Mouse (Mus musculus): ENCODE measurements around the gene Olfr193.
"Not testable (repeated sequence)": the region's sequence is repeated elsewhere in the genome, so short reads cannot be mapped to it uniquely, and the experiment has no call there.

Gene Olfr193

DNA sequence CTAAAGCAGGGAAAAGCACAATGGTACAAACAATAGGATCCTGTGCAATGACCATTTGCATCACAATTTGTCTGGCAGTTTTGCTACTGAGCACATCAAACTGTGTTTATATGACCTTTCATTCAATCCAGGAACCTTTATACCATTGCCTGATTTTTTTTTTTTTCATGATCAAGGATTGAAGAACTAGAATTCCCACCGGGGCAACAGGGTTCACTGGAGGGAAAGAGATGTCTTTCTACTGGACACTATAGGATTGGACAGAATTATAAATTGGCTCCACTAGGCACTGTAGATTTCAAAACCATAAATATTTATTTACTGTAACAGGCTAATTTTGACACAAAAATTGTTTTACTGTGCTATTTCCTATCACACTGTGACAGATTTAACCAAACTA is at the start of gene Olfr193:
Gene Olfr193 (minus strand): TSS at position 101 of the 400 bp plus-strand sequence.
- no peak for DNase-seq (ENCODE audit: low spot score)

DNA sequence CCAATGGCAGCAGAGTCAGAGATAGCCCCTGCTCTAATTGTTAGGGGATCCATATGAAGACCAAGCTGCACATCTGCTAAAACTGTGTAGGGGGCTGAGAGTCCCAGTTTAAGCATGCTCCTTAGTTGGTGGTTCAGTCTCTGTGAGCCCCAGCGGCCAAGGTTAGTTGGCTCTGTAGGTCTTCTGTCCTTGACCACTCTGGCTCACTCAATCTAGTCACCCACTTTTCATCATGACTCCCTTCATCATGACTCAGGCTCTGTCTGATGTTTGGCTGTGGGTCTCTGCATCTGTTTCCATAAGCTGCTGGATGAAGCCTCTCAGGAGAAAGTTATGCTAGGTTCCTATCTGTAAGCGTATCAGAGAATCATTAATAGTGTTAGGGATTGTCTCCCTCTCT is 40.3 kb upstream of the Olfr193 start:
- DNase-seq (ENCODE audit: low spot score), result no peak

DNA sequence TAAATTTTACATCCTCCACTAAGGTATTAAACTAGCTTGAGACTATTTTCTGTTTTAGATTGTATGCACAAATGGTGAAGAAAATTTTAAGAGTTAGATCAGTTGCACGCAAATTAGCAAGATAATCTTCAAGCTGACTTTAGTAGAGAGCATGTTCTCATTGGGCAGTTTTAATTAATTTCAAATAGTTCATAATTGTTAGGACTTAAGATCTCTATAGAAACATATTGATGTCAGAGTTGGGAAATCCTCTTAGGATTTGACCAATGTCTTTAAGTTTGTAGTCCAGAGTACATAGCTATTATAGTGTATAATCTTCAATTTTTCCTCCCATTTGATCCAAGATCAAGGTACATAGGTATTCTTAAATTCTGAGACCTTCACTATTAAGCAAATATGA is 35.1 kb upstream of the Olfr193 start, which contains the start of gene Olfr195:
Gene Olfr195 (plus strand): TSS at position 301 of the 400 bp plus-strand sequence.
- no peak for DNase-seq (ENCODE audit: low spot score)

DNA sequence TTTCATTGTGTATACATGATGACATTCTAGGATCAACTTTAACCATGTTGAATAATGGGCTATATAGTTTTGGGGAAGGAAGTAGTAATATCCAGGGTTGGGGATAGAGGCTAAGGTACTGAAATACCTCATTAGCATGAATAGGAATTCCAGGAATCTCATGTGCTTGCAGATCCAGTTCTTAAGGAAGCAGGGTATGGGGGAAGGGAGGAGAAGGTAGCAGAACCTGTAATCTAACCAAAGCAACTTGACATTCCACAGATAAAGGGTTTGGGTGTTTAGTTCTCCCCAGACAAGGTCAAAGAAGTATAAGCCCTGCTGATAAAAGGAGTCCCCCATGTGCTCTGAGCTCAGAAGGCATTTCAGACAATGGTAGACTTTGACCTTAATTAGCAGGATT is 29.4 kb upstream of the Olfr193 start:
- no peak for DNase-seq (ENCODE audit: low spot score)

DNA sequence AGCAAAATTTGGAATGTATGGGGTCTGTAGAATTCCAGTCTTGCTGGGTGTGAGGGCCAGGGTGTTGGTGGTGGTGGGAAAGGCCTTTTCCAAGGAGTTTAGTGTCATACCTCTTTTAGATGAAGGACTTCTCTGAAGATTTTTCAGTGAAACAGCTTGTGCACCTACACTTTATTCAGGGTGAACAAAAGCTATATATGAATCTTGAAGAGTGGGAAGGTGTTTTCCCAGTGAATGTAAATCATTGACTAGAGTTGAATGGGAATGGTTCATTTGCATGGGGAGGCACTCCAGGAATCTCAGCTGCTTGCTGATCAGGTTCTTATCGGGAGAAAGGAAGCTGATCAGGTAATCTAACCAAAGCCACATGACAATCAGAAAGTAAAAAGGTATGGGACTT is 19.1 kb upstream of the Olfr193 start:
- DNase-seq (ENCODE audit: low spot score), result no peak

DNA sequence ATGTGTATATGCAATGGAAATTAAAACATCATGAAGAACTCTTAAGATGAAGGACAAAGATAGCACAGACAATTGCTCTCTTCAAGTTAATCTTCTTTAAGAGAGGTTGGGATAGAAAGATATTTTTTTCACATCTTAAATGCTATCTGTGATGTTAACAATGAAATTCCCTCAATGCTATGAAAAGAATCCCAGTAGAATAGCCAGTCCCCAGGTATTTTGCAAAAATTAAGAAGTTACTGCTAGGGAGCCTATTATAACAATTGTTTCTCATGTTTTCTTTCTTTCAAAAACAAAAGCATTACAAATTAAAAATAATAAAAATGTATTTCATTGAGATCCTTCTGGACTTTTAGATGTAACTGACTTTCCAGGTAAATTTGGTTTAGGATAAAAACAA is 9.3 kb upstream of the Olfr193 start, which contains the start of gene Olfr194:
Gene Olfr194 (minus strand): TSS at position 101 of the 400 bp plus-strand sequence.
- no peak for DNase-seq (ENCODE audit: low spot score)

DNA sequence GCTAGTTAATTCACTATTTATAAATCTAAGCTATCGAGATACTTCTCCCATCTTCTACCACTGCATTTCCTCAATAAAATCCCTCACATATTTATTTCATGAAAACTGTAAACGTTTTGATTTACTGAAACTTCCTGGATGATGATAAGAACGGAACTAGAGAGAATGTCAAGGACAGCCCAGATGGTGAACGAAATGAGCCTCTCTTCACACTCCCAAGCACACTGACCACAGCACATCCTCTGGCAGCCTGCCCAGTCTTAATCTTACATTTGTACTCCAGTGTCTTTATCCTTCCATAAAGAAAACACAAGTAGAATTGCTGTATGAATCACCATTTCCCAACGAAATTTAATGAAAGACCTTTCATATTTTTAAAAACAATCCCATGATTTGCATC is 3.2 kb downstream of the Olfr193 start:
- not testable (repeated sequence) for DNase-seq (ENCODE audit: low spot score)

DNA sequence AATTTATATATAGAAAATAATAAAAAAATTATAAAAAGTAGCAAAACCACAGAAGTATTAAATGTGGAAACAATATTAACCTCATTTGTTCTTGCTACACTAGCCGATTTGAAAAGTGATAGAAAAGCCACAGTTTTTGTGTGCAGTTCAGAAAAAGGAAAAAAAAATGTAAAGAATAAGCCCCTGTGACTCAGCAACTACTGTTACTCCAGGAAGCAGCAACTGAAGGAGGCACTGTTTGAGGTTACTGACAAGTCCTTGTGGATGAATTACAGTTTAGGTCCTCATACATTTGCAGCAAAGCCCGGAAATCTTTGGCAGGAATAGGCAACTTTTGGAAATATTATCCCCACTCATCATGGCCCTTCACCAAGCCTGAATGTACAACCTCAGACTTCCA is 6.4 kb downstream of the Olfr193 start:
- no peak for DNase-seq (ENCODE audit: low spot score)

DNA sequence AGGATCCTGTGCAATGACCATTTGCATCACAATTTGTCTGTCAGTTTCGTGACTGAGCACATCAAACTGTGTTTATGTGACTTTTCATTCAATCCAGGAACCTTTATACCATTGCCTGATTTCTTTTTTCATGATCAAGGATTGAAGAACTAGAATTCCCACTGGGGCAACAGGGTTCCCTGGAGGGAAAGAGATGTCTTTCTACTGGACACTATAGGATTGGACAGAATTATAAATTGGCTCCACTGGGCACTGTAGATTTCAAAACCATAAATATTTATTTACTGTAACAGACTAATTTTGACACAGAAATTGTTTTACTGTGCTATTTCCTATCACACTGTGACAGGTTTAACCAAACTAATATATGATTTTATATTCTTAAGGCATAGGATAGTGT is 22.0 kb downstream of the Olfr193 start, which contains the start of gene Olfr191:
Gene Olfr191 (minus strand): TSS at position 101 of the 400 bp plus-strand sequence.
- not testable (repeated sequence) for DNase-seq (ENCODE audit: low spot score)

DNA sequence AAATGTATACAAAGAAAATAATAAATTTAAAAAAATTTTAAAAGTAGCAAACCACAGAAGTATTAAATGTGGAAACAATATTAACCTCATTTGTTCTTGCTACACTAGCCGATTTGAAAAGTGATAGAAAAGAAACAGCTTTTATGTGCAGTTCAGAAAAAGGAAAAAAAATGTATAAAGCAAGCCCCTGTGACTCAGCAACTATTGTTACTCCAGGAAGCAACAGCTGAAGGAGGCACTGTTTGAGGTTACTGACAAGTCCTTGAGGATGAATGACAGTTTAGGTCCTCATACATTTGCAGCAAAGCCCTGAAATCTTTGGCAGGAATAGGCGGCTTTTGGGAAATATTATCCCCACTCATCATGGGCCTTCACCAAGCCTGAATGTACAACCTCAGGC is 30.6 kb downstream of the Olfr193 start:
- not testable (repeated sequence) for DNase-seq (ENCODE audit: low spot score)

DNA sequence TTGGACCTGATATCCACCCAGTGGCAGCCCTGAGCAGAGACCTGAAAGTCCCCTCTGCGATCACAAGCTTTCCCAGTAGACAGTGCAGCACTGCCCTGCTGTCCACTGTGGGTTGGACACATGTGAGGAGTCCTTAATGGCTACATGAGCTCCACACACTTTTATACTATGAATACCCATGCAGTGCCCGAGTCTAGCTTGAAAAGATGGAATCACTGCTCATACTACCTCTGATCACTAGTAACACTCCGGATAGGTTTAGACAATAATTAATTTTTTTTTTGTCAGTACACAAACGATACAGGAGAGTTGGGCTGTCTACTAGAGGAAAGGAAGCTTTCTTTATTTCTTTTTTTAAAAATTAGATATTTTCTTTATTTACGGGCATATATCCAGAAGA is 33.8 kb downstream of the Olfr193 start, which contains the start of gene Olfr190:
Gene Olfr190 (minus strand): TSS at position 101 of the 400 bp plus-strand sequence.
- DNase-seq (ENCODE audit: low spot score), result no peak

DNA sequence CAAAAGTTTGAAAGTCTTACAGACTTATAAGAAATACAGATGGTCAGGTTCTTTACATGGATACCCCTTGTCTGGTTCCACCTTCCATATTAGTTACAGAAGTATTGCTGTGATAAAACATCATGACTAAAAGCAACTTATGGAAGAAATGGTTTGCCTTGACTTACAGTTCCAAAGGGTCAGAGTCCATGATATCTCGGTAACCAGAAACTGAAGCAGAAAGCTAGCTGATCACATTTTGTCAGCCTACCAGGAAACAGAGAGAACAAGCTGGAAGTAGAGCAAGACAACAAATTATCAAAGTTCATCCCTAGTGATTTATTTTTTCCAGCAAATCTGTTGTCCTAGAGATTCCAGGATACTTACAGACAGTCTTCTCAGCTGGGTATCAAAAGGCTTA is 38.2 kb downstream of the Olfr193 start:
- no peak for DNase-seq (ENCODE audit: low spot score)

DNA sequence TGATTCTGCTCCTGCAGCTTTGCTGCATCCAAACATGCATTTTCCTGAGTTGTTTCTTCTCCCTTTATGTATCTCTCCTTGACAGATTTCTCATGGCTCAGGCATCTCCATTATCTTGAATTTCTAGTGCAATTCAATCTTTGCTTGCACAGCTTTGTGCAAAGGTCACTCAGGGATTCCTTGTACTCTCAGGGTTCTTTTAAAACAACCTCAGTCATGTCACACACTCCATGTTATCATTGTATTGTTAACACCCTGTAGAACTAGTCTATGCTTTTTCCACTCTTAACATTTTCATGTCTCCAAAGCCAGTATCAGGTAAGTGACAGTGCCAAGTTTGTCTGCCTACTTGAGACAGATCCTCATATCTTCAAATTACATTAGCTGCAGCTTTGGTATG is 39.9 kb downstream of the Olfr193 start:
- no peak for DNase-seq (ENCODE audit: low spot score)

DNA sequence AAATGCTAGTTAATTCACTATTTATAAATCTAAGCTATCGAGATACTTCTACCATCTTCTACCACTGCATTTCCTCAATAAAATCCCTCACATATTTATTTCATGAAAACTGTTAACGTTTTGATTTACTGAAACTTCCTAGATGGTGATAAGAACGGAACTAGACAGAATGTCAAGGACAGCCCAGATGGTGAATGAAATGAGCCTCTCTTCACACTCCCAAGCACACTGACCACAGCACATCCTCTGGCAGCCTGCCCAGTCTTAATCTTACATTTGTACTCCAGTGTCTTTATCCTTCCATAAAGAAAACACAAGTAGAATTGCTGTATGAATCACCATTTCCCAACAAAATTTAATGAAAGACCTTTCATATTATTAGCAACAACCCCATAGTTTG is 49.3 kb downstream of the Olfr193 start:
- DNase-seq (ENCODE audit: low spot score), result not testable (repeated sequence)
